Mouse (Mus musculus): Measurements from ENCODE around the gene Fggy.

- no peak for TF ChIP-seq CTCF (IDR thresholded peaks at IDR 0.05; ENCODE audit: control insufficient read depth, insufficient read depth, insufficient read length)
- TF ChIP-seq CEBPB (IDR thresholded peaks at IDR 0.05; ENCODE audit: low read depth): no peak
- TF ChIP-seq MAX (IDR thresholded peaks at IDR 0.05): no peak
- no peak for TF ChIP-seq MYOG (IDR thresholded peaks at IDR 0.05; ENCODE audit: control insufficient read depth, extremely low read depth, insufficient read length)
- no peak for TF ChIP-seq USF1 (IDR thresholded peaks at IDR 0.05; ENCODE audit: low read depth)
Measured at GRCm38 (mm10) chr4:95541382-95542038, 15.8 kb upstream of the Fggy start.
